Mouse (Mus musculus): Measurements from ENCODE around the gene Gm11985. TPM values are rescaled to one million over a fixed set of nuclear protein-coding genes. Genes with fewer than 3 reads are reported as not detected.

The Gm11985 gene
- total RNA-seq, 2 experiments from 2014 or later = not detected

GRCm38 (mm10) chr11:7210343-7210742 lies 22.0 kb upstream of the Gm11985 start:
- peak; percentile 73 to 78 for DNase-seq (ENCODE audit: low spot score in 2 of 2)
- intact Hi-C loops (cut with DNase I) = loop anchor here (2.0 to 10.0 kb wide), 3 partner anchors 357 to 1194 kb away; no protein-coding TSS in a partner anchor

DNA sequence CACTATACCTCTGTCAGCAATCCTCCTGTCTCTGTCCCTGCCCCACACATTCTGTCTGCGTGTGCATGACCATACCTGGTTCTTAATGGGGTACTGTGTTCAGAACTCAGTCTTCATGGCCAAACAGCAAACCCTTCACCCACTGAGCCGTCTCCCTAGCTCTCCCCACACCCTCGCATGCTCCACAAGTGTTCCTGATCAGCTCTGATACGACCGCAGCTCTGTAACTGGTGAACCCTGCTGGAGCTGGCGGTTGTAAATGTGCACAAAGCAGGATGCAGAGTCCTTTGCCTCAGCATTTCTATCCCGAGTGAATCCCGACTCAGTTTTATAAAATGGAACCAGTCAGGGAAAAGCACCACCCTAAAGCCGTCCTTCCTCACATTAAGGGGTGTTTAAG lies 15.5 kb upstream of the Gm11985 start:
- intact Hi-C loops (cut with DNase I) = no loop called here
- no peak for DNase-seq (ENCODE audit: low spot score in 2 of 2)

- no peak for DNase-seq (ENCODE audit: low spot score in 2 of 2)
- intact Hi-C loops (cut with DNase I) = no loop called here
Measured at GRCm38 (mm10) chr11:7202206-7202605, 13.8 kb upstream of the Gm11985 start.

DNA sequence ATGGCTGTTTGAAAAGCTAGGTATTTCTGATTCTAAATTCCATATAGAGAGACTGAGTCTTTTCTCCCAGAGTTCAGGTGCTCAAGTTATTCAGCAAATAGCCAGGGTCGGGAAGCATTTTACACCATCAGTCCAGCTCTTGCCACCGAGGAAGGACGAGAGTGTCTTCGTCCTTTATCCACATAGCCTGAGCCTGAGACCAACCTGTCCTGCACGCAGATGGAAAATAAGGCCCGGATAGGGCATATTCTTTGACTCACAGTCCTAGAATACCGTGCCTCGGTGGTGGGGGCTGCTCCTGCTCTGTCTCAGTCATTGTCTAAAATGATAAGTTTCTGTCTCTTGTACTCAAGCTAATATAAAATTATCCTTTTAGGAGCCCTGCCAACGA lies 12.0 kb upstream of the Gm11985 start:
- no peak for DNase-seq (ENCODE audit: low spot score in 2 of 2)
- intact Hi-C loops (cut with DNase I) = no loop called here

- DNase-seq (ENCODE audit: low spot score in 2 of 2) = peak in 1 of 2 experiments; percentile 47
- intact Hi-C loops (cut with DNase I) = loop anchor here (5.0 kb wide), 1 partner anchor 543 kb away; the partner anchor contains the start of gene Ramp3
Measured at GRCm38 (mm10) chr11:7199736-7200392, 11.5 kb upstream of the Gm11985 start.

GRCm38 (mm10) chr11:7198481-7199256 lies 10.3 kb upstream of the Gm11985 start:
- intact Hi-C loops (cut with DNase I) = loop anchor here (5.0 kb wide), 1 partner anchor 541 kb away; the partner anchor contains the start of gene Ramp3
- DNase-seq (ENCODE audit: low spot score in 2 of 2) = no peak

- no peak for DNase-seq (ENCODE audit: low spot score in 2 of 2)
- intact Hi-C loops (cut with DNase I) = loop anchor here (5.0 kb wide), 1 partner anchor 541 kb away; the partner anchor contains the start of gene Ramp3
Measured at GRCm38 (mm10) chr11:7198006-7198405, 9.6 kb upstream of the Gm11985 start.

DNA sequence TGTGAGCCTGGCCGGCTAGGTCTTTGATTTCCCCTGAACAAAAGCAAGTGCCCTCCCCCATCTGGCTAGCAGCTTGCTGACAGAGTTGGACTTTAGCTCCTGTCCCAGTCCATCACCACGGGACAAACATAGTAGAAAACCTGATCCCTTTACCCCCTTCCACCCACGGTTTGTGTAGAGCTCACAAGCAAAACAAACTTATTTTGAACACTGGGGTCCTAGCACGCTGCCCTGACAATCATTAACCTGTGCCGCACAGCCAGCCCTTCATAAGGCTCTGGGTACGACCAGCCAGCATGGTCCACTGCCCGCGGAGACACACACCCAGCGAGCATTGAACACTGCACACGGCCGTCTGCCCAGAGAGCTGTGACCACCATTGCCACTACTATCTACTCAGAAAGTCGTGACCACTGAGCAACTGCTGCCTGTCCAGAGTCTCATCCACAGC lies 9.1 kb upstream of the Gm11985 start, which contains the start of gene Igfbp1:
TSS of gene Igfbp1 (plus strand) at position 292 of the 451 bp plus-strand sequence.
- intact Hi-C loops (cut with DNase I) = loop anchor here (5.0 kb wide), 1 partner anchor 540 kb away; the partner anchor contains the start of gene Ramp3
- no peak for DNase-seq (ENCODE audit: low spot score in 2 of 2)

DNA sequence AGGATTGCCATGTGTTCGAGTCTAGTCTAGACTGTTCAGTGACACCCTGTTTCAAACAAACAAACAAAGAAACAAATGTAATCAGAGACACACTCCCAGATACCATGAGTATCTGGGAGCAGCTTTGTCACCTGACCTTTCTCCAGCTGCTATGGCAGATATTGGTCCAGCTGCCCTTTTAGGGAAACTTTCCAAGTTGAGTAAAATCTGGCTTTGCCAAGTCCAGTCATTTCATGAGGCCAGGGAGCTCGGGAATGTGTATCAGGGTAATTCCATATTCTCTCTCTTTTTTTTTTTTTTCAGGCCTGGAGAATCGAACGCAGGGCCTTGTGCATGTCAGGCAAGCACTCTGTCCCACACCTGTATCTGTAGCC lies 6.9 kb upstream of the Gm11985 start:
- intact Hi-C loops (cut with DNase I) = loop anchor here (5.0 kb wide), 1 partner anchor 538 kb away; the partner anchor contains the start of gene Ramp3
- no peak for DNase-seq (ENCODE audit: low spot score in 2 of 2)

GRCm38 (mm10) chr11:7194432-7195311 lies 6.3 kb upstream of the Gm11985 start:
- DNase-seq (ENCODE audit: low spot score in 2 of 2) = no peak
- intact Hi-C loops (cut with DNase I) = loop anchor here (5.0 kb wide), 1 partner anchor 537 kb away; the partner anchor contains the start of gene Ramp3

- intact Hi-C loops (cut with DNase I) = no loop called here
- no peak for DNase-seq (ENCODE audit: low spot score in 2 of 2)
Measured at GRCm38 (mm10) chr11:7193134-7193533, 4.8 kb upstream of the Gm11985 start.

DNA sequence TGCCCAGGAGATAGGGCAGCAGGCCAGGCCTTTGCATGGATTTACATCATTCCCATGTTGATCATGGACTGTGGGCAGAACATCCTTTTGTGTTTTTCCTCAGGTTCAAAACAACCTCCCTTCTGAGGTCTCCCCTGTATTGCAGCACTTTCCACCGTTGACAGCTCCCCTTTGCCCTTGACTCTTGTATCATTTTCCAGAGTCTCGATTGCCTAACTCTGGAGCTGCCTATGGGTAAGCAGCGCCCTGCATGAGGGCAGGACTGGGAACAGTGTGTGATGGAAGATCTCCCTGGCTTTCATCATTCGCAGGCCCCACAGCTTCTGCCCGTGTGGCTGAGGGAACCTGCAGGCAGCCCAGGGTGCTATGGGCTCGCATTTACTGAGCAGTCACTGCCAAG lies 4.3 kb upstream of the Gm11985 start:
- intact Hi-C loops (cut with DNase I) = no loop called here
- no peak for DNase-seq (ENCODE audit: low spot score in 2 of 2)

GRCm38 (mm10) chr11:7187472-7187871 lies 897 bp downstream of the Gm11985 start:
- intact Hi-C loops (cut with DNase I) = no loop called here
- no peak for DNase-seq (ENCODE audit: low spot score in 2 of 2)

DNA sequence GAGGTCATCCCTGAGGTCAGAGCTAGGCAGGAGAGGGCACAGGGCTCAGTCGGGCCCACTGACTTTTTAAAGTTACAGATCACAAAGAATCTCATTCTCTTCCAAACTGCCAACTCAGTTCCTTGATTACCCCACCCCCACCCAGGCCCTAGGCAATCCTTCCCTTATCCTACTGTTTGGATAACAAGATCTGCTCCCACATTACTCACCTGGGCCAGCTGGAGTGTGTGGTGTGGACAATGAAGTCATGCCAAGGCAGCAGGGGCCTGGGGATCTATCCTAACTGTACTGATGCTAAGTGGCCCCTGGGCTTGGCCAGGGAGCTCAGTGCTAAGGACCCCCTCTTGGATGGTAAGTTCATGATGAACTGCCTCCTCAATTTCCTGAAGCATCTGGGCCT lies 3.9 kb downstream of the Gm11985 start:
- intact Hi-C loops (cut with DNase I) = no loop called here
- DNase-seq (ENCODE audit: low spot score in 2 of 2) = no peak

- no peak for DNase-seq (ENCODE audit: low spot score in 2 of 2)
- intact Hi-C loops (cut with DNase I) = no loop called here
Measured at GRCm38 (mm10) chr11:7182409-7183042, 5.8 kb downstream of the Gm11985 start.

DNA sequence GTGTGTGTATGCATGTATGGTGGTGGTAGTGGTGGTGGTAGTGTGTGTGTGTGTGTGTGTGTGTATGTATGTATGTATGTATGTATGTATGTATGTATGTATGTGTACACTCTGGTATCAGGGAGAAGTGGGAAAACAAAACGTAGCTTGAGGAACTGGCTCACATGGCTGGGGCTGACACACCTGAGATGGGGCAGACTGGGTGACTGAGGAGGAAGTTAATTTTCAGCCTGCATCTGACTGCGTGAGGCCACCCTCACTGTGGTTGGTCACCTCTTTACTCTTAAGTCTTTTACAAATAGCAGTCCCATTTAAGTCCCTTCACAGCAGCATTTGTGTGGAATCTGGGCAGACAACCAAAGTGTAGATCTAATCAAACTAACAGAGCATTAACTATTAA lies 9.1 kb downstream of the Gm11985 start:
- intact Hi-C loops (cut with DNase I) = no loop called here
- DNase-seq (ENCODE audit: low spot score in 2 of 2) = no peak

DNA sequence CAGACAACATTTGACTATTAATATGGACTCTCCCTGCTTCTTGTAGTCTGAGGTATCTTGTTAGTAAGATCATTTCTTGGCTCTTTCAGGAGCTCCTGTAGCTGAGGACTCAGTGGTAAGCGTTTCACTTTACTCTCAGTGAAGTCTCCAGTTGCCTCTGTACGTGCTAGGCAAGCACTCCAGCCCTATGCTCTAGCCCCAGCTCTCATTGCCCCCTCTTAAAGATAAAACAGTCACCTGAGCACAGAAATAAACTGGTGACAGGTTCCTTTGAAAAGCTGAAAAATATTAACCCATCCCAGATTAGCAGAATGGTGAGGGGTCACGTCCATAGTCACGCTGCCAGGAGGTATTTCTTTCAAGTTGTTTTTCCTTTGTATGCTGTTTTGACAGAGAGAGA lies 9.6 kb downstream of the Gm11985 start:
- DNase-seq (ENCODE audit: low spot score in 2 of 2) = no peak
- intact Hi-C loops (cut with DNase I) = no loop called here

- intact Hi-C loops (cut with DNase I) = no loop called here
Measured at GRCm38 (mm10) chr11:7173664-7174063, 14.7 kb downstream of the Gm11985 start.

GRCm38 (mm10) chr11:7169645-7170044 lies 18.7 kb downstream of the Gm11985 start:
- no peak for DNase-seq (ENCODE audit: low spot score in 2 of 2)
- intact Hi-C loops (cut with DNase I) = no loop called here

More at GRCm38 (mm10) chr11:7173664-7174063, 14.7 kb downstream of the Gm11985 start:
- no peak for DNase-seq (ENCODE audit: low spot score in 2 of 2)
